Mouse (Mus musculus) embryonic stem cell, embryonic (primary cell): ENCODE data around the gene Idnk.

ENCODE experiments used
- CTCF ChIA-PET, 4 experiments: fragments of 300-600 bp in 2 of 4; fragments of 350-600 bp in 2 of 4; sonication (Branson Sonifier 250); formaldehyde crosslinking; loops; one replicate each; lab custom pipeline; 2022; ENCODE audit warnings: inconsistent platforms in 2 of 4; lab: Charles Lee
- POLR2A ChIA-PET, 4 experiments: fragments of 300-600 bp in 2 of 4; fragments of 350-600 bp in 2 of 4; sonication (Branson Sonifier 250); formaldehyde crosslinking; loops; one replicate each; lab custom pipeline; 2022; ENCODE audit warnings: antibody characterized with exemption in 4 of 4, inconsistent platforms in 1 of 4; lab: Charles Lee

Gene Idnk

DNA sequence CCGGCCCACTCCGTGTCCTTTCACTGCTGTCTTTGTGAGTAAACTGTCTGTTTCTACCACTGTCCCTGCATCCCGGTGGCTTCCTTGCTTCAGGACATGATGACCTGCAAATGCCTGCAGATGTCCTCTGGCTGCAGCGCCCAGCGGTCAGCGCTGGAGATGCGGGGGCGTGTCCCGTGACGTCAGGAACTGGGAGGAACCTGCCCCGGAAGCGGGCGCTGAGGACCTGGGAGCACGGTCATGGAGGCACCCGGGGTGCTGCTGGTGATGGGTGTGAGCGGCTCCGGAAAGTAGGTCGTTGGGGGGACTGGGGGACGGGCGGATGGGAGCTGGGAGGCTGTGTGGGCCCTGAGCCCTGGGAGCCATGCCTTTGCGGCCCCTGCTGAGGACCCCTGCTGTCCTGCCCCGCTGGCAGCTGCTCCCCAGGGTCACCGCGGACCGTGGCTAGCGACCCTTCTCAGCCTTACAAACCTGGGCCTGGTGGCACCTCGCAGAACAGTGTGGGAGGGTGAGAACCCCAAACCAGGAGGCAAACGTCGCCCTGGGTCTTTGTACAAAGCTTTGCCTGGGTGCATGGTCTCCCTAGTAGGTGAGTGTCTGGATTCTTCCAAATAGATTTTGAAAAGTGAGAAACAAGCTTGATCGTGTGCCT is at the start of gene Idnk:
TSS of gene Idnk (plus strand) at position 203 of the 652 bp plus-strand sequence.
- CTCF ChIA-PET, result interaction anchor here in 3 of 4 experiments (0.6 to 2.0 kb wide), 16 partner anchors 8 to 432 kb away, joined by 3 to 12 read pairs (median 4); partner anchors contain the start of gene Spock1 (in 1 of the 3)

DNA sequence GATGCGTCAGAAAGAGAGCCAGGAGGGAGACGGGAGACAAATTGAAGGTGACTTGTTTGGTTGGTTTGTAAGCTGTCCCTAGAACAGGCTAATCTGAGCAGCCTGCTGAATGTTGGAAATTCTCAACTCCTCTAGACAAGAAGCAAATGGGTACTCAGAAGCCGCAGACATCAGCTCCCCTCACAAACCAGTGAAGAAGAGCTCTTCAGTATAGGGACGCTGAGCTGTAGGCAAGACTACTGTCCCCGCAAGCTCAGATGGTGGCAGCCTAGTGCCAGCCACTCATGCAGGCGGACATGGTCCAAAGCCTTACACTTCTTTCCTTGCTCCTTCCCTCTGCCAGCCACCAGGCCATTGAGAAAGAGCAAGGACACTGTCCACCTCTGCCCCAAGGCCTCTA is 46.1 kb upstream of the Idnk start:
- ChIA-PET POLR2A (interaction anchor here in 3 of 4 experiments (1.2 to 8.7 kb wide), 4 partner anchors 17 to 79 kb away, joined by 3 to 88 read pairs (median 3); partner anchors contain the start of gene Hnrnpa0 (in 3 of the 3)), CTCF (no interaction called here)

More for the DNA sequence above, at the start of gene Idnk:
- POLR2A ChIA-PET, result interaction anchor here in 3 of 4 experiments (0.6 to 2.5 kb wide), 12 partner anchors 9 to 147 kb away, joined by 3 to 7 read pairs (median 4); partner anchors contain the start of gene Hnrnpa0 (in 1 of the 3)

DNA sequence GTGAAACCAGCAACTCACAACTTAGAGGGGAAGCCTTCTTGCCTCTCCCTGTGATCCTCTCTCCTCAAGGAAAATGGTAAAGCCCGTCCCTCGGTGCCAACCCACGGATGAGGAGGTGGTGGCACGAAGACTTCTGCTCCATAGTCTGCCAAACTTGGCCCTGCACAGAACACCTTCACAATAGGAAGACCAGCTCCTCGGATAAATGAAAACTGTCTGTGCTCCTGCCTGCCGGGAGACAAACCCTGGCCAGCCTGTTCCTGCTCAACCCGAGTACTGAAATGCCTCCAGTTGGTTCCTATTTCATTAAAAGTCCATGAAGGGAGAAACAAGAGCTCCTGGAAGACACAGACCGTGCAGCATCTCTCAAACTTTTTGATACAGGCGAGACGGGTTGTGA is 45.3 kb upstream of the Idnk start:
- ChIA-PET POLR2A (interaction anchor here in 3 of 4 experiments (0.6 to 8.7 kb wide), 8 partner anchors 13 to 80 kb away, joined by 3 to 88 read pairs (median 3); partner anchors contain the start of gene Hnrnpa0 (in 3 of the 3)), CTCF (interaction anchor here in 1 of 4 experiments (1.9 kb wide), 1 partner anchor 14 kb away, joined by 5 read pairs; no protein-coding TSS in a partner anchor)

GRCm38 (mm10) chr13:58112601-58113041 is 44.8 kb upstream of the Idnk start:
- CTCF ChIA-PET, result interaction anchor here in 2 of 4 experiments (0.5 to 1.9 kb wide), 4 partner anchors 9 to 100 kb away, joined by 3 to 8 read pairs (median 4); no protein-coding TSS in a partner anchor
- POLR2A ChIA-PET, result interaction anchor here (0.6 to 8.7 kb wide), 8 partner anchors 12 to 290 kb away, joined by 3 to 88 read pairs (median 3); partner anchors contain the start of gene Hnrnpa0 (in 3 of the 4)

DNA sequence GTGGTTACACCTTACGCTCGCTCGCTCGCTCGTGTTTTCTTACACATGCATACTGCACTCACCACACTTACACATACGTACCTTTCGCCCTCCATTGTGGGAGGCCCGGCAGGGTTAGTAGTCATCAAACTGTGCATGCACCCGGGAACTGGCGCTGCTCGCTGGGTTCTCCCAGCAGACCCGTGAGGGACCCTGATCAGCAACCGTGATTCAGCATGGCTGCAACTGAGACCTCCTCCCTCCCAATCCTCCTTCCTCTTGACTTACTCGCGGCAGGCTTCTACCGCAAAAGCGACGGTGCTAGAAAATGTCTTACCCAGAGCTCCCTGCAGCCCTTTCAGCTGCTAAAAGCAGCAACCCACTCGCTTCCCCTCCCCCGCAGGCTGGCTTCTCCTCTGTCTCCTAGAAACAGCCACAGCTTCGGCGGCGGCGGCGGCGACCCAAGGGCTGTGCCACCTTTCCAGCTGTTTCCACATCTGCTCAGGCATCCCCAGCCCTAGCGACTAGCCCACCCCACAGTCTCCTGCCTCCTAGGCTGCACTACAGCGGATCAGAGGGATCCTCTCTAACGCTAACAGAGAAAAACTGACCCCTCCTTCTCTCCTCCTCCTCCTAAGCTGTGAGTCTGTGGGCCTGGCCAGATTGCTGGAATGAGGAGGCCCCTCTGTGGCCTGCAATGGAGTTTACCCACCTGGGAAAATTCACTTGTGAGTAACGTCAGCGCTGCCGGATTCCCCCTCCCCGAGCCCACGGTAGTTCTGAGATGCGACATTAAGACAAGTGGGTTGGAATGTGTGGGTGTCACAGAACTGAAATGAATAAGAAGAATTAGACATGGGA is 44.2 kb upstream of the Idnk start, which contains the start of gene Klhl3:
TSS of gene Klhl3 (minus strand) at position 532 of the 840 bp plus-strand sequence.
- ChIA-PET POLR2A (interaction anchor here in 3 of 4 experiments (0.7 to 8.7 kb wide), 5 partner anchors 12 to 289 kb away, joined by 3 to 88 read pairs (median 5); partner anchors contain the start of gene Hnrnpa0 (in 2 of the 3)), CTCF (interaction anchor here in 2 of 4 experiments (0.5 to 1.9 kb wide), 5 partner anchors 10 to 101 kb away, joined by 3 to 8 read pairs (median 4); no protein-coding TSS in a partner anchor)

- POLR2A ChIA-PET, result interaction anchor here in 2 of 4 experiments (1.1 to 8.7 kb wide), 3 partner anchors 13 to 16 kb away, joined by 3 to 88 read pairs (median 3); partner anchors contain the start of gene Hnrnpa0 (in 1 of the 2)
- CTCF ChIA-PET, result no interaction called here
Measured at GRCm38 (mm10) chr13:58115227-58115626, 42.2 kb upstream of the Idnk start.

DNA sequence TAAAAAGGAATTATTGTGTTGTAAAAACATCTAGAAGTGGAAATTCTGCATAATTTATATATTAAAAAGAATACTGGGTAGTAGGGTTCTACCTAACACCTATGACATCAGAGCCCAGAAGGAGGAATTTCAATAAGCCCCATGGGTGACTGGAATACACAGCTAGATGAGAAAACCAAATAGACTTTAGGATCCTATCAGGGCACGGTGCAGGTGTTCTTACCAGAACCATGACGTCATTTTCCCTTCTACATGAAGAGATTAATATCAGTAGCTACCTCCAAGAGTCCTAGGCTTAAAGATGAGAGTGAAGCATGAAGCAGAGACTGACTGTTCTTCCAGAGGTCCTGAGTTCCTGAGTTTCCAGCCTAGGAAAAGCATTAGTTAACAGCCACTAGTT is 40.6 kb upstream of the Idnk start:
- ChIA-PET POLR2A (interaction anchor here in 2 of 4 experiments (1.3 to 8.7 kb wide), 3 partner anchors 11 to 96 kb away, joined by 3 to 88 read pairs (median 24); partner anchors contain the start of gene Hnrnpa0 (in 2 of the 2)), CTCF (interaction anchor here (0.6 to 2.3 kb wide), 11 partner anchors 9 to 1358 kb away, joined by 5 to 14 read pairs (median 6); no protein-coding TSS in a partner anchor)

- CTCF ChIA-PET, result interaction anchor here (0.5 to 2.3 kb wide), 39 partner anchors 8 to 1794 kb away, joined by 3 to 17 read pairs (median 5); partner anchors contain the start of gene Hnrnpa0 (in 2 of the 4)
- POLR2A ChIA-PET, result interaction anchor here (0.6 to 8.7 kb wide), 14 partner anchors 9 to 1213 kb away, joined by 3 to 88 read pairs (median 5); partner anchors contain the start of genes Hnrnpa0 (in 2 of the 4) and Spock1 (in 1 of the 4)
Measured at GRCm38 (mm10) chr13:58117318-58118017, 40.0 kb upstream of the Idnk start.

- ChIA-PET CTCF (no interaction called here), POLR2A (interaction anchor here in 1 of 4 experiments (0.8 to 10.5 kb wide), 3 partner anchors 8 to 77 kb away, joined by 3 to 88 read pairs (median 4); partner anchors contain the start of gene Klhl3)
Measured at GRCm38 (mm10) chr13:58122786-58123297, 34.6 kb upstream of the Idnk start.

DNA sequence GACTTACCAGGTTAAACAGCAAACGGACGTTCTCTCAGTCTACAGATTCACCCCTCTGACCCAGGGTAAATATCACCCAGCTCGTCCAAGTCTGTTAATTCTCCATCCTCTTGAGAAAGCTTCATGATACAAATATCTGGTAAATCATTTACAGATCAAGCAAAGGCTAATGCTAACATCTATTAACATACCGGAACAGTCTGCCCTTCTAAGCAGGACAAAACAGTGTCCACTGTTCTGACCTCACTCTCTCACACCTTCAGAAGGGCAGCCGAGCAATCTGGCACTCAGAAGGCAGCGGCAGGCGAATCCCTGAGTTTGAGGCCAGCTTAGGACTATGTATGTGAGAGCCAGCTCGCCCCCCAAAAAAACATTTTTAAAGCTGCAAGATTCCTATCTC is 34.1 kb upstream of the Idnk start:
- ChIA-PET CTCF (no interaction called here), POLR2A (interaction anchor here in 1 of 4 experiments (0.8 to 10.5 kb wide), 4 partner anchors 9 to 114 kb away, joined by 3 to 88 read pairs (median 4); partner anchors contain the start of gene Klhl3)

DNA sequence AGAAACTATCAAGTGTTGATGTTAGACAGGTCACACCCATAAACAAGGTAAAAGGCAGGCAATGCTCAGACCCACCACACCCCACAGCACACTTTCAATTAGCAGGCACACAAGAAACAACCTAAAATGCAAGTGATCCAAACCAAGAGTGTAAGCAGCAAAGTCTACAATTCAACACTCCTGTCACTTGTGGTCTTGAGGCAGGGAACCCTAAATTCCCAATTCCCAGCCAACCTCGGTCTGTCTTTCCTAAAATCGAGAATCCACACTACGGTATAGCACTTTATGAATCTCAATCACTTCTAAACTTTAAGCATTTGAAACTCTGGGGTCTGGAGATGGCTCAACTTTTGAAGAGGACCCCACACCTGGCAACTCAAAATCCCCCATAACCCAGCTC is 33.2 kb upstream of the Idnk start:
- POLR2A ChIA-PET, result interaction anchor here in 3 of 4 experiments (0.6 to 10.5 kb wide), 10 partner anchors 10 to 513 kb away, joined by 3 to 88 read pairs (median 3); partner anchors contain the start of genes Klhl3 (in 2 of the 3) and Ubqln1 (in 1 of the 3)

GRCm38 (mm10) chr13:58124989-58125388 is 32.5 kb upstream of the Idnk start:
- ChIA-PET CTCF (interaction anchor here (0.6 to 2.5 kb wide), 11 partner anchors 8 to 763 kb away, joined by 3 to 13 read pairs (median 6); partner anchors contain the start of gene Idnk (in 1 of the 4)), POLR2A (interaction anchor here (0.7 to 10.5 kb wide), 22 partner anchors 10 to 512 kb away, joined by 3 to 88 read pairs (median 4); partner anchors contain the start of genes Klhl3 (in 2 of the 4), Idnk (in 1 of the 4) and Ubqln1 (in 1 of the 4))

More for the DNA sequence above, 33.2 kb upstream of the Idnk start:
- CTCF ChIA-PET, result interaction anchor here in 1 of 4 experiments (2.0 kb wide), 1 partner anchor 79 kb away, joined by 7 read pairs; no protein-coding TSS in a partner anchor

- CTCF ChIA-PET, result interaction anchor here in 3 of 4 experiments (0.6 to 2.5 kb wide), 14 partner anchors 9 to 113 kb away, joined by 3 to 14 read pairs (median 4); partner anchors contain the start of genes Idnk (in 1 of the 3) and Klhl3 (in 1 of the 3)
- POLR2A ChIA-PET, result interaction anchor here (0.6 to 10.5 kb wide), 17 partner anchors 8 to 345 kb away, joined by 3 to 88 read pairs (median 4); partner anchors contain the start of genes Idnk (in 1 of the 4) and Klhl3 (in 1 of the 4)
Measured at GRCm38 (mm10) chr13:58126126-58126525, 31.3 kb upstream of the Idnk start.

DNA sequence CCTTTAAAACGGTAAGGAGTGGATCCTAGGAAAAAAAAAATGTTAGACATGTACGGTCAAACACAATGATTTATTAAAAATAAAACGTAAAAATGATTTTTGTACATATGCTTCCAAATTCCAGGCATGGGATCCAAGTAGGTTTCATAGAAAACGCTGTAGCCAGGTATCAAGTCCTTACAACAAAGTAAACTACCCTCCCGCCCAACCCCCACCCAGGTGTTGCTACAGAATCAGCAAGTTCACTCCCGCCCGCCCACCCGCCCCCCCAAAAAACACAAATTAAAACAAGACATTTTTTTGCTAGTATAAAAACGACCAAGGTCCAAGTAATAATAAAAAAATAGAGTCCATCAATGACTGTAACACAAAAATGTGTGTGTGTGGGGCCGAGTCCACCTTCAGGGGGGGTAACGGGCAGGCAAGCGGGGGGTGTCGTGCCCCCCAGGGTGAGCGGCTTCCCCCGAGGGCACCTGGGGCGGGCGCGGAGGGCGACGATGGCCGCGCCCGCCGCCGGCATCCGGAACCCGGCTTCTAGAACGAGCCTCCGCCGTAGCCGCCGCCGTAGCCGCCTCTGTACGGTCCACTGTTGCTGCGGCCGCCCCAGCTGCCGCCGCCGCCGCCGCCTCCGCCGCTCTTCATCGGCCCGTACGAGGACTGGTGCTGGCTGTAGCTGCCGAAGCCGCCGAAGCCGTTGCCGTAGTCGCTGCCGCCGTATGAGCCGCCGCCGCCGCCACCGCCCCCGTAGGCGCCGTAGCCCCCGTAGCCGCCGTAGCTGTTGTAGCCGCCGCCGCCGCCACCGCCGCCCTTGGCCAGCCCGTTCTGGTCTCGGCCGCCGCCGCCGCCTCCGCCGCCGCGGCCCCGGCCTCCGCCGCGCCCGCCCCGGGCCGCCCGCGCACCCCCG is 30.3 kb upstream of the Idnk start:
- CTCF ChIA-PET, result interaction anchor here in 2 of 4 experiments (1.5 to 2.5 kb wide), 2 partner anchors 9 to 10 kb away, joined by 4 to 13 read pairs; no protein-coding TSS in a partner anchor
- POLR2A ChIA-PET, result interaction anchor here (0.6 to 10.5 kb wide), 17 partner anchors 7 to 185 kb away, joined by 3 to 88 read pairs (median 7); partner anchors contain the start of genes Idnk (in 1 of the 4), Klhl3 (in 1 of the 4) and Ubqln1 (in 1 of the 4)
